Mouse (Mus musculus) limb, embryonic 13.5 days (tissue): ENCODE data around the gene Dip2c. TPM values are rescaled to one million over a fixed set of nuclear protein-coding genes. Genes with fewer than 3 reads are reported as not detected.

Source experiments
- ATAC-seq: fragments of 200-750 bp; cut with Nextera tagmentation; 2 replicates; pipeline ENCODE4 v1.8.0; 2017; ENCODE audit warnings: low read depth, moderate number of reproducible peaks, moderate TSS enrichment; ENCODE audit not compliant: low FRiP score
- H3K27ac ChIP-seq: fragments of 300-500 bp; sonication (generic); 2 replicates; pipeline ENCODE4 v1.5.1; 2015; ENCODE audit warnings: inconsistent platforms, mild to moderate bottlenecking, moderate library complexity
- H3K27me3 ChIP-seq: fragments of 300-500 bp; sonication (generic); 2 replicates; pipeline ENCODE4 v1.6.1; 2015; ENCODE audit warnings: mild to moderate bottlenecking, inconsistent platforms
- H3K36me3 ChIP-seq: fragments of 300-500 bp; sonication (generic); 2 replicates; pipeline ENCODE4 v1.6.1; 2015; ENCODE audit warnings: inconsistent platforms, mild to moderate bottlenecking, moderate library complexity
- H3K4me1 ChIP-seq: fragments of 300-500 bp; sonication (generic); 2 replicates; pipeline ENCODE4 v1.6.1; 2015; ENCODE audit warnings: inconsistent platforms
- H3K4me2 ChIP-seq: fragments of 300-500 bp; sonication (generic); replicated peaks from 2 replicates; pipeline ENCODE4 v1.6.1; 2015; ENCODE audit warnings: inconsistent platforms, mild to moderate bottlenecking, moderate library complexity
- H3K4me3 ChIP-seq: fragments of 300-500 bp; sonication (generic); 2 replicates; pipeline ENCODE4 v1.5.1; 2015; ENCODE audit warnings: moderate library complexity, mild to moderate bottlenecking, inconsistent platforms
- H3K9ac ChIP-seq: fragments of 300-500 bp; sonication (generic); 2 replicates; pipeline ENCODE4 v1.6.1; 2015; ENCODE audit warnings: mild to moderate bottlenecking, inconsistent platforms
- H3K9me3 ChIP-seq: fragments of 300-500 bp; sonication (generic); 2 replicates; pipeline ENCODE4 v1.6.1; 2016; ENCODE audit warnings: inconsistent platforms
- WGBS: fragments of 180-500 bp; shearing (Covaris S2); methylation state at CpG from one replicate; pipeline ENCODE4 v1.1.7; 2015; 5-methylcytosine and 5-hydroxymethylcytosine counted together
- polyA plus RNA-seq: library from polyadenylated mRNA; unstranded; fragments of >200 nt; fragmentation: Nextera tagmentation; extraction: Ambion mirVana; gene quantifications from 2 replicates; pipeline ENCODE4 v1.2.1, GENCODE M21; 2015

Dip2c gene
- polyA plus RNA-seq, 1 experiment from 2014 or later = 5.7 TPM

- Histone ChIP-seq H3K27me3 (no peaks in the 10 kb centered on the region), H3K36me3 (peaks cover 2% of the 10 kb centered on the region; the same call in 1 of the 2 replicates), H3K9ac (no peak overlapping the region), H3K27ac (no peak overlapping the region), H3K9me3 (no peaks in the 10 kb centered on the region), H3K4me1 (no peaks in the 10 kb centered on the region), H3K4me2 (no peak overlapping the region), H3K4me3 (no peak overlapping the region)
- ATAC-seq = no peak
Observed at GRCm38 (mm10) chr13:9650580-9650979, 374.3 kb downstream of the Dip2c start.

GRCm38 (mm10) chr13:9653018-9653417 is 376.7 kb downstream of the Dip2c start:
- Histone ChIP-seq H3K27me3 (no peaks in the 10 kb centered on the region), H3K9ac (no peak overlapping the region), H3K4me1 (no peaks in the 10 kb centered on the region), H3K4me2 (no peak overlapping the region), H3K9me3 (no peaks in the 10 kb centered on the region), H3K36me3 (peaks cover 11% of the 10 kb centered on the region), H3K4me3 (no peak overlapping the region), H3K27ac (no peak overlapping the region)
- WGBS = 77% methylated on average over 3 of the region's 3 CpGs
- no peak for ATAC-seq

- Histone ChIP-seq H3K4me2 (no peak overlapping the region), H3K9ac (no peak overlapping the region), H3K27ac (no peak overlapping the region), H3K36me3 (peaks cover 37% of the 10 kb centered on the region), H3K4me1 (no peaks in the 10 kb centered on the region), H3K4me3 (no peak overlapping the region), H3K27me3 (no peaks in the 10 kb centered on the region), H3K9me3 (no peaks in the 10 kb centered on the region)
- ATAC-seq = no peak
- 93% methylated on average over 6 of the region's 6 CpGs for WGBS
Observed at GRCm38 (mm10) chr13:9656613-9657012, 380.3 kb downstream of the Dip2c start.

GRCm38 (mm10) chr13:9660711-9661110 is 384.4 kb downstream of the Dip2c start:
- Histone ChIP-seq H3K4me2 (no peak overlapping the region), H3K27me3 (no peaks in the 10 kb centered on the region), H3K4me1 (no peaks in the 10 kb centered on the region), H3K4me3 (no peak overlapping the region), H3K36me3 (peaks cover 69% of the 10 kb centered on the region), H3K9me3 (no peaks in the 10 kb centered on the region), H3K27ac (no peak overlapping the region), H3K9ac (no peak overlapping the region)
- no peak for ATAC-seq
- WGBS = 52% methylated on average over 1 of the region's 1 CpGs

- H3K27me3 ChIP-seq = no peaks in the 10 kb centered on the region
- H3K4me2 ChIP-seq = no peak overlapping the region
- no peak overlapping the region for H3K27ac ChIP-seq
- 97% methylated on average over 1 of the region's 1 CpGs for WGBS
- no peaks in the 10 kb centered on the region for H3K9me3 ChIP-seq
- H3K9ac ChIP-seq = no peak overlapping the region
- peaks cover 57% of the 10 kb centered on the region for H3K36me3 ChIP-seq
- H3K4me3 ChIP-seq = no peak overlapping the region
- ATAC-seq = no peak
- no peaks in the 10 kb centered on the region for H3K4me1 ChIP-seq
Observed at GRCm38 (mm10) chr13:9663593-9663992, 387.3 kb downstream of the Dip2c start.

- no peak overlapping the region for H3K9ac ChIP-seq
- WGBS = 83% methylated on average over 7 of the region's 7 CpGs
Observed at GRCm38 (mm10) chr13:9667954-9668496, 391.7 kb downstream of the Dip2c start.

GRCm38 (mm10) chr13:9669246-9669645 is 392.9 kb downstream of the Dip2c start:
- WGBS = 89% methylated on average over 5 of the region's 5 CpGs

More at GRCm38 (mm10) chr13:9667954-9668496, 391.7 kb downstream of the Dip2c start:
- H3K4me3 ChIP-seq = no peak overlapping the region
- H3K4me2 ChIP-seq = no peak overlapping the region
- no peaks in the 10 kb centered on the region for H3K9me3 ChIP-seq
- H3K36me3 ChIP-seq = peaks cover 36% of the 10 kb centered on the region
- no peak overlapping the region for H3K27ac ChIP-seq
- no peak for ATAC-seq
- H3K27me3 ChIP-seq = no peaks in the 10 kb centered on the region
- H3K4me1 ChIP-seq = no peaks in the 10 kb centered on the region

GRCm38 (mm10) chr13:9674126-9674525 is 397.8 kb downstream of the Dip2c start:
- no peak overlapping the region for H3K4me2 ChIP-seq

More at GRCm38 (mm10) chr13:9669246-9669645, 392.9 kb downstream of the Dip2c start:
- Histone ChIP-seq H3K4me2 (no peak overlapping the region), H3K9ac (no peak overlapping the region), H3K27ac (no peak overlapping the region), H3K9me3 (no peaks in the 10 kb centered on the region), H3K27me3 (no peaks in the 10 kb centered on the region), H3K4me3 (no peak overlapping the region), H3K4me1 (no peaks in the 10 kb centered on the region), H3K36me3 (peaks cover 26% of the 10 kb centered on the region)
- no peak for ATAC-seq

GRCm38 (mm10) chr13:9681492-9681891 is 405.2 kb downstream of the Dip2c start:
- Histone ChIP-seq H3K9ac (no peak overlapping the region), H3K9me3 (0 out of 2 replicates have a peak, but pooled peaks cover 3% of the 10 kb centered on the region), H3K27me3 (no peaks in the 10 kb centered on the region), H3K4me3 (no peak overlapping the region), H3K36me3 (peaks cover 48% of the 10 kb centered on the region), H3K27ac (no peak overlapping the region), H3K4me2 (no peak overlapping the region), H3K4me1 (no peaks in the 10 kb centered on the region)
- WGBS = 95% methylated on average over 3 of the region's 3 CpGs
- no peak for ATAC-seq

More at GRCm38 (mm10) chr13:9674126-9674525, 397.8 kb downstream of the Dip2c start:
- peaks cover 8% of the 10 kb centered on the region for H3K9me3 ChIP-seq
- H3K27ac ChIP-seq = no peak overlapping the region
- H3K9ac ChIP-seq = no peak overlapping the region
- H3K4me3 ChIP-seq = no peak overlapping the region
- no peak for ATAC-seq
- no peaks in the 10 kb centered on the region for H3K4me1 ChIP-seq
- peaks cover 12% of the 10 kb centered on the region for H3K36me3 ChIP-seq
- H3K27me3 ChIP-seq = no peaks in the 10 kb centered on the region
- WGBS = 97% methylated on average over 1 of the region's 1 CpGs

GRCm38 (mm10) chr13:9683280-9683679 is 407.0 kb downstream of the Dip2c start:
- H3K9me3 ChIP-seq = no peaks in the 10 kb centered on the region
- no peaks in the 10 kb centered on the region for H3K4me1 ChIP-seq
- ATAC-seq = no peak
- H3K27ac ChIP-seq = no peak overlapping the region
- WGBS = 92% methylated on average over 4 of the region's 4 CpGs
- H3K4me3 ChIP-seq = no peak overlapping the region
- H3K27me3 ChIP-seq = no peaks in the 10 kb centered on the region
- H3K9ac ChIP-seq = no peak overlapping the region
- H3K4me2 ChIP-seq = no peak overlapping the region
- peaks cover 66% of the 10 kb centered on the region for H3K36me3 ChIP-seq

GRCm38 (mm10) chr13:9684153-9684923 is 408.0 kb downstream of the Dip2c start:
- Histone ChIP-seq H3K4me3 (no peak overlapping the region), H3K27me3 (no peaks in the 10 kb centered on the region), H3K4me2 (no peak overlapping the region), H3K4me1 (no peaks in the 10 kb centered on the region), H3K9ac (no peak overlapping the region), H3K9me3 (no peaks in the 10 kb centered on the region), H3K36me3 (peaks cover 77% of the 10 kb centered on the region), H3K27ac (no peak overlapping the region)
- 97% methylated on average over 11 of the region's 11 CpGs for WGBS
- no peak for ATAC-seq

GRCm38 (mm10) chr13:9686261-9686660 is 409.9 kb downstream of the Dip2c start:
- WGBS = 94% methylated on average over 7 of the region's 7 CpGs

More at GRCm38 (mm10) chr13:9686261-9686660, 409.9 kb downstream of the Dip2c start:
- Histone ChIP-seq H3K9ac (no peak overlapping the region), H3K36me3 (peaks cover 93% of the 10 kb centered on the region), H3K4me3 (no peak overlapping the region), H3K9me3 (no peaks in the 10 kb centered on the region), H3K4me1 (no peaks in the 10 kb centered on the region), H3K27me3 (no peaks in the 10 kb centered on the region), H3K27ac (no peak overlapping the region), H3K4me2 (no peak overlapping the region)
- no peak for ATAC-seq
